Mouse (Mus musculus) frontal cortex, postnatal 36 days (tissue): ENCODE measurements around the gene Gm20855.
"Not testable (repeated sequence)": the region's sequence is repeated elsewhere in the genome, so short reads cannot be mapped to it uniquely, and the experiment has no call there.

Experiments
- DNase-seq, 2 experiments: peaks; one replicate each; pipeline ENCODE4 v3.0.0; 2022; ENCODE audit warnings: low spot score in 2 of 2

Gm20855 gene

DNA sequence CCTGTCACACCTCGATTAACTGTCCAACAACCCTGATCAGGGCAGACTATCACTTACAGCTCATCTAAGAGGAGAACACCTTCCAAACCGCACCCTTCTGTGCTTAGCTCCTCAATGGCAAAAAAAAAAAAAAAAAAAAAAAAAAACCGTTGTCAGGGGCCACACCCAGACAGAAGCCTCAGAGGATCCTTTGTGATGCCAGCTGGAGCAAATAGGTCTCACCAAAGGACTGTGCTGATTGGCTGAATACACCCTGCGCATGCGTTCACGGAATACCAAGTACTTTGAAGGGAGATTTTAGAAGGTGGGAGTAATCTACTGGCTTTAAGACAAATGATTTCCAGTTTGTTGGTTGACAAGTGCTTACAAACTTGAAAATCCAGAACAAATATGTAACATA, at the start of gene Gm20855:
Gene Gm20855, minus strand, starts transcription at position 101 of the 400 bp plus-strand sequence.
- not testable (repeated sequence) for DNase-seq
